ENCODE assay signal across 9 mouse cellular contexts in the genomic region with DNA sequence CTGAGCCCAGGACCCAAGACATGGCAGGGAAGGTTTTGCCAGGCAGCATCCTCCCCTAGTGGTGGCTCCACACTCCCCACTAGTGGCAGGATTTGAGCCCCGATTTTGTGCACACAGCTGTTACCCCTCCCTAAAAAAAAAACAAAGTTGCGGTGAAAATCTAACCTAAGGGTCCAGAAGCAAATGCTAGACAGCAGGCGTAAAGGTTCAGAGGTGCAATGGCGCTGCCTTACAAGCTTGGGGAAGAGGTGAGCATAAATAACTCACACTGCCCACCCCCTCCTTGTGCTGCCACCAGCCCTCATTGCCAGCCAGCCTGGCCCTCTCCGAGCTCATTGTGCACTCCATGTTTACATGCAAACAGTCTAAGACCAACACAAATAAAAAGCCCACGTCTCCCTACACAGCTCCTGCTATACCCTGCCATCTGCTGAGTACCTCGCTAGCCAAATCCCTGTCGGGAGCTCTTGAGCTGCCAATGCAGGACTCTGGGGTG. TPM values are rescaled to one million over a fixed set of nuclear protein-coding genes. Genes with fewer than 3 reads are reported as not detected.
A peak's percentile ranks its signal among the peaks of the same experiment; 100 is the strongest.
DNase-seq lines count a peak whose midpoint lies in the region; ATAC-seq and TF ChIP-seq lines count a peak whose summit lies in the region.
"Had no signal": no experiment of that assay in that cellular context is flagged by ENCODE, and none has a peak within 500 bp of the region (broad histone marks: within the 10 kb centered on the region; RNA-seq: fewer than 3 reads in every experiment).

No protein-coding gene starts in this region.

- peak; percentile 30 for TF ChIP-seq CTCF in gastrocnemius, adult 2 months (IDR thresholded peaks at IDR 0.05)

- H3K4me1 ChIP-seq in hindbrain, embryonic 14.5 days (replicated peaks; ENCODE audit: control insufficient read depth, insufficient read depth, low read length) = peaks cover 4% of the 10 kb centered on the region; the same call in 1 of the 2 replicates
- H3K4me1 ChIP-seq in midbrain, embryonic 14.5 days (ENCODE audit: control insufficient read depth, insufficient read depth, low read length) = peaks cover 13% of the 10 kb centered on the region; the same call in 1 of the 2 replicates
- 0 out of 2 replicates have a peak, but pooled peaks cover 5% of the 10 kb centered on the region for H3K4me1 ChIP-seq in intestine, embryonic 16.5 days (ENCODE audit: control insufficient read depth, insufficient read depth, low read length)
- peaks cover 24% of the 10 kb centered on the region for H3K4me1 ChIP-seq in kidney, embryonic 15.5 days

- no peak overlapping the region for H3K27ac ChIP-seq in gastrocnemius, adult 2 months
- H3K27ac ChIP-seq in hindbrain, embryonic 14.5 days = no peak overlapping the region
- no peak overlapping the region for H3K27ac ChIP-seq in midbrain, embryonic 14.5 days (replicated peaks; ENCODE audit: low read depth, low read length)
- no peak overlapping the region for H3K27ac ChIP-seq in intestine, embryonic 16.5 days (ENCODE audit: low read length)
- H3K27ac ChIP-seq in kidney, embryonic 15.5 days = no peak overlapping the region

- no peak for DNase-seq in gastrocnemius, adult 2 months
- no peak for DNase-seq in gastrocnemius, postnatal 36 days
- peak; percentile 86 to 94 for DNase-seq in cerebellum, postnatal 14 days
- DNase-seq in hindbrain, embryonic 14.5 days (ENCODE audit: low spot score) = peak; percentile 69
- DNase-seq in midbrain, embryonic 14.5 days = peak; percentile 80

- H3K36me3 ChIP-seq in hindbrain, embryonic 14.5 days (replicated peaks; ENCODE audit: control insufficient read depth, insufficient read depth) = no peaks in the 10 kb centered on the region
- H3K36me3 ChIP-seq in midbrain, embryonic 14.5 days (ENCODE audit: control insufficient read depth, insufficient read depth, low read length) = no peaks in the 10 kb centered on the region
- no peaks in the 10 kb centered on the region for H3K36me3 ChIP-seq in intestine, embryonic 16.5 days (ENCODE audit: control insufficient read depth, insufficient read depth, low read length)
- no peaks in the 10 kb centered on the region for H3K36me3 ChIP-seq in kidney, embryonic 15.5 days

- H3K4me2 ChIP-seq in hindbrain, embryonic 14.5 days (replicated peaks) = peak overlapping the region; percentile 81
- peak overlapping the region; percentile 88 for H3K4me2 ChIP-seq in midbrain, embryonic 14.5 days (ENCODE audit: low read length)
- no peak overlapping the region for H3K4me2 ChIP-seq in intestine, embryonic 16.5 days (ENCODE audit: low read depth, low read length)
- no peak overlapping the region; the same call in 1 of the 2 replicates for H3K4me2 ChIP-seq in kidney, embryonic 15.5 days

- intact Hi-C loops in gastrocnemius, adult 2 months (cut with DNase I) = no loop called here
- intact Hi-C loops in gastrocnemius, postnatal 36 days (cut with DNase I) = no loop called here

- H3K9ac ChIP-seq in hindbrain, embryonic 14.5 days = peak overlapping the region; percentile 96; the same call in 1 of the 2 replicates
- H3K9ac ChIP-seq in midbrain, embryonic 14.5 days (replicated peaks; ENCODE audit: low read length) = peak overlapping the region; percentile 46; the same call in 1 of the 2 replicates
- H3K9ac ChIP-seq in intestine, embryonic 16.5 days (ENCODE audit: low read depth, low read length) = no peak overlapping the region
- no peak overlapping the region for H3K9ac ChIP-seq in kidney, embryonic 15.5 days

- no peaks in the 10 kb centered on the region for H3K27me3 ChIP-seq in hindbrain, embryonic 14.5 days (ENCODE audit: control insufficient read depth, insufficient read depth, low read length)
- no peaks in the 10 kb centered on the region; the same call in 1 of the 2 replicates for H3K27me3 ChIP-seq in midbrain, embryonic 14.5 days (ENCODE audit: control insufficient read depth, insufficient read depth, low read length)
- H3K27me3 ChIP-seq in intestine, embryonic 16.5 days (replicated peaks; ENCODE audit: control insufficient read depth, insufficient read depth, low read length) = peaks cover 37% of the 10 kb centered on the region
- H3K27me3 ChIP-seq in kidney, embryonic 15.5 days = peaks cover 50% of the 10 kb centered on the region

- peak; percentile 49; the same call in 1 of the 2 replicates for ATAC-seq in hindbrain, embryonic 14.5 days (ENCODE audit: low FRiP score)
- ATAC-seq in midbrain, embryonic 14.5 days (ENCODE audit: low FRiP score, low TSS enrichment) = peak; percentile 21; the same call in 1 of the 2 replicates
- no peak for ATAC-seq in granulocyte monocyte progenitor cell, adult 5-6 weeks (replicated peaks; ENCODE audit: poor library complexity, severe bottlenecking)
- ATAC-seq in intestine, embryonic 16.5 days = no peak
- no peak for ATAC-seq in kidney, embryonic 15.5 days (replicated peaks; ENCODE audit: low FRiP score)

- no peak overlapping the region for H3K4me3 ChIP-seq in gastrocnemius, adult 2 months
- peak overlapping the region; percentile 66 for H3K4me3 ChIP-seq in hindbrain, embryonic 14.5 days (replicated peaks; ENCODE audit: low read length)
- peak overlapping the region; percentile 79 for H3K4me3 ChIP-seq in midbrain, embryonic 14.5 days (replicated peaks; ENCODE audit: low read depth, low read length)
- no peak overlapping the region for H3K4me3 ChIP-seq in intestine, embryonic 16.5 days (ENCODE audit: low read length)
- no peak overlapping the region for H3K4me3 ChIP-seq in kidney, embryonic 15.5 days (replicated peaks)

- WGBS in hindbrain, embryonic 14.5 days = 19% methylated on average over 8 of the region's 8 CpGs
- 19% methylated on average over 8 of the region's 8 CpGs for WGBS in midbrain, embryonic 14.5 days
- 24% methylated on average over 8 of the region's 8 CpGs for WGBS in intestine, embryonic 16.5 days
- 21% methylated on average over 8 of the region's 8 CpGs for whole genome bisulfite sequencing in kidney, embryonic 15.5 days

- no peaks in the 10 kb centered on the region for H3K9me3 ChIP-seq in hindbrain, embryonic 14.5 days (ENCODE audit: control insufficient read depth, low read length)
- no peaks in the 10 kb centered on the region for H3K9me3 ChIP-seq in midbrain, embryonic 14.5 days (ENCODE audit: control insufficient read depth, low read length)
- H3K9me3 ChIP-seq in intestine, embryonic 16.5 days (ENCODE audit: control insufficient read depth, low read length) = no peaks in the 10 kb centered on the region
- H3K9me3 ChIP-seq in kidney, embryonic 15.5 days (replicated peaks) = no peaks in the 10 kb centered on the region

RNA-seq across cellular contexts. Expression of gene Astn2, which starts 3.2 kb away (rescaled TPM):
- total RNA-seq in gastrocnemius, adult 2 months (2021) = 1 to 10 TPM in 1 of 2 experiments, under 1 TPM in 1; 0.61 to 1.0 TPM
- under 1 TPM; 0.52 to 0.84 TPM for total RNA-seq in gastrocnemius, postnatal 36 days (2021)
- polyA plus RNA-seq in hindbrain, embryonic 14.5 days (2014; fragmentation: Nextera tagmentation; extraction: Ambion mirVana) = 4.3 and 4.4 TPM in 2 replicates
- 4.4 and 4.8 TPM in 2 replicates for polyA plus RNA-seq in midbrain, embryonic 14.5 days (2014; fragmentation: Nextera tagmentation; extraction: Ambion mirVana)
- total RNA-seq in granulocyte monocyte progenitor cell, adult 5-6 weeks (2014; fragmentation: Nextera tagmentation) = not detected in 2 replicates
- not detected in 2 replicates for total RNA-seq in granulocyte monocyte progenitor cell, adult 5-6 weeks (2017)
- polyA plus RNA-seq in intestine, embryonic 16.5 days (2015; fragmentation: Nextera tagmentation; extraction: Ambion mirVana) = 0.17 and 0.20 TPM in 2 replicates
- 0.58 and 0.70 TPM in 2 replicates for polyA plus RNA-seq in kidney, embryonic 15.5 days (2015; fragmentation: Nextera tagmentation; extraction: Ambion mirVana)
- polyA plus RNA-seq: C2C12 had no signal

Comparison
In these comparisons a context has a peak if more than half of its experiments do, and no peak if none do; other contexts are left out.
1. DNase-seq: peak in cerebellum, postnatal 14 days (2 of 2), hindbrain, embryonic 14.5 days (single experiment) and midbrain, embryonic 14.5 days (single experiment); none in gastrocnemius, adult 2 months (single experiment) and gastrocnemius, postnatal 36 days (0 of 2).
2. H3K4me3 ChIP-seq: peak in hindbrain, embryonic 14.5 days (single experiment) and midbrain, embryonic 14.5 days (single experiment); none in gastrocnemius, adult 2 months (single experiment), intestine, embryonic 16.5 days (single experiment) and kidney, embryonic 15.5 days (single experiment).
3. ATAC-seq: peak in hindbrain, embryonic 14.5 days (single experiment) and midbrain, embryonic 14.5 days (single experiment); none in granulocyte monocyte progenitor cell, adult 5-6 weeks (single experiment), intestine, embryonic 16.5 days (single experiment) and kidney, embryonic 15.5 days (single experiment).
4. H3K4me2 ChIP-seq: peak in hindbrain, embryonic 14.5 days (single experiment) and midbrain, embryonic 14.5 days (single experiment); none in intestine, embryonic 16.5 days (single experiment) and kidney, embryonic 15.5 days (single experiment).
5. H3K9ac ChIP-seq: peak in hindbrain, embryonic 14.5 days (single experiment) and midbrain, embryonic 14.5 days (single experiment); none in intestine, embryonic 16.5 days (single experiment) and kidney, embryonic 15.5 days (single experiment).